Mouse (Mus musculus) testis, postnatal 14 days (tissue): ENCODE measurements around the gene Arhgef40.

Source experiments
- DNase-seq: peaks from one replicate; pipeline ENCODE4 v3.0.0; 2021; ENCODE audit warnings: low spot score

Arhgef40 gene

GRCm38 (mm10) chr14:52003981-52004495 lies 19.5 kb downstream of the Arhgef40 start:
- DNase-seq, result no peak

GRCm38 (mm10) chr14:52005141-52005540 lies 20.6 kb downstream of the Arhgef40 start:
- DNase-seq, result no peak

- DNase-seq, result peak; percentile 84
These were observed 21.1 kb downstream of the Arhgef40 start for GRCm38 (mm10) chr14:52005616-52006015.

GRCm38 (mm10) chr14:52006241-52006640 lies 21.7 kb downstream of the Arhgef40 start:
- no peak for DNase-seq

GRCm38 (mm10) chr14:52006771-52007170 lies 22.3 kb downstream of the Arhgef40 start:
- no peak for DNase-seq

GRCm38 (mm10) chr14:52008321-52009203 lies 24.0 kb downstream of the Arhgef40 start:
- DNase-seq, result peak; percentile 87

GRCm38 (mm10) chr14:52009361-52009760 lies 24.8 kb downstream of the Arhgef40 start:
- no peak for DNase-seq

- DNase-seq, result no peak
These were observed 25.3 kb downstream of the Arhgef40 start for GRCm38 (mm10) chr14:52009841-52010240.

GRCm38 (mm10) chr14:52010446-52011111 lies 26.1 kb downstream of the Arhgef40 start:
- DNase-seq, result no peak

GRCm38 (mm10) chr14:52011683-52012082 lies 27.2 kb downstream of the Arhgef40 start:
- no peak for DNase-seq

- no peak for DNase-seq
These were observed 27.6 kb downstream of the Arhgef40 start for GRCm38 (mm10) chr14:52012085-52012484.

GRCm38 (mm10) chr14:52012553-52012952 lies 28.0 kb downstream of the Arhgef40 start:
- DNase-seq, result no peak

- DNase-seq, result no peak
These were observed 28.6 kb downstream of the Arhgef40 start for GRCm38 (mm10) chr14:52013021-52013610.

GRCm38 (mm10) chr14:52013771-52014219 lies 29.3 kb downstream of the Arhgef40 start:
- peak; percentile 59 for DNase-seq

GRCm38 (mm10) chr14:52014271-52014760 lies 29.8 kb downstream of the Arhgef40 start:
- DNase-seq, result no peak

GRCm38 (mm10) chr14:52014761-52015311 lies 30.3 kb downstream of the Arhgef40 start:
- DNase-seq, result peak; percentile 71

GRCm38 (mm10) chr14:52015445-52016100 lies 31.1 kb downstream of the Arhgef40 start, which contains the start of gene Tmem253:
Tmem253 (plus strand) TSS chr14:52015658.
- DNase-seq, result no peak

GRCm38 (mm10) chr14:52016625-52017405 lies 32.3 kb downstream of the Arhgef40 start:
- DNase-seq, result no peak

GRCm38 (mm10) chr14:52017662-52018061 lies 33.1 kb downstream of the Arhgef40 start:
- no peak for DNase-seq

GRCm38 (mm10) chr14:52018248-52019050 lies 33.9 kb downstream of the Arhgef40 start:
- DNase-seq, result no peak
